Mouse (Mus musculus) liver, embryonic 11.5 days (tissue): ENCODE results near the gene Atxn7l1. TPM values are rescaled to one million over a fixed set of nuclear protein-coding genes. Genes with fewer than 3 reads are reported as not detected.
A peak's percentile ranks its signal among the peaks of the same experiment; 100 is the strongest.

Experiments
- ATAC-seq: fragments of 200-750 bp; cut with Nextera tagmentation; replicated peaks from 2 replicates; pipeline ENCODE4 v1.8.0; 2017; ENCODE audit warnings: moderate number of reproducible peaks, mild to moderate bottlenecking, moderate TSS enrichment, moderate library complexity; ENCODE audit not compliant: low FRiP score
- DNase-seq: peaks from one replicate; pipeline ENCODE4 v3.0.0-alpha.2; 2017; ENCODE audit warnings: low spot score
- H3K27ac ChIP-seq: fragments of 300-500 bp; sonication (generic); 2 replicates; pipeline ENCODE4 v1.5.1; 2014; ENCODE audit warnings: mild to moderate bottlenecking, low read depth, low read length, control low read depth
- H3K27me3 ChIP-seq: fragments of 300-500 bp; sonication (generic); replicated peaks from 2 replicates; pipeline ENCODE4 v1.6.1; 2014; ENCODE audit warnings: low read length, mixed read lengths; ENCODE audit not compliant: control insufficient read depth, insufficient read depth
- H3K36me3 ChIP-seq: fragments of 300-500 bp; sonication (generic); 2 replicates; pipeline ENCODE4 v1.6.1; 2014; ENCODE audit warnings: mild to moderate bottlenecking, low read length, moderate library complexity, mixed read lengths; ENCODE audit not compliant: control insufficient read depth, insufficient read depth
- H3K4me1 ChIP-seq: fragments of 300-500 bp; sonication (generic); replicated peaks from 2 replicates; pipeline ENCODE4 v1.6.1; 2014; ENCODE audit warnings: low read length, mixed read lengths; ENCODE audit not compliant: control insufficient read depth, insufficient read depth
- H3K4me2 ChIP-seq: fragments of 300-500 bp; sonication (generic); 2 replicates; pipeline ENCODE4 v1.6.1; 2014; ENCODE audit warnings: mild to moderate bottlenecking, control low read depth, moderate library complexity
- H3K4me3 ChIP-seq: fragments of 300-500 bp; sonication (generic); 2 replicates; pipeline ENCODE4 v1.5.1; 2014; ENCODE audit warnings: low read depth, low read length, control low read depth
- H3K9ac ChIP-seq: fragments of 300-500 bp; sonication (generic); 2 replicates; pipeline ENCODE4 v1.6.1; 2014; ENCODE audit warnings: low read depth, low read length, control low read depth
- H3K9me3 ChIP-seq: fragments of 300-500 bp; sonication (generic); 2 replicates; pipeline ENCODE4 v1.6.1; 2016; ENCODE audit warnings: low read length, inconsistent platforms, mixed read lengths; ENCODE audit not compliant: control insufficient read depth
- WGBS: fragments of 180-500 bp; shearing (Covaris S2); extraction: QIAGEN DNeasy Blood & Tissue Kit; methylation state at CpG from one replicate; pipeline ENCODE4 v1.1.7; 2014; 5-methylcytosine and 5-hydroxymethylcytosine counted together
- polyA plus RNA-seq: library from polyadenylated mRNA; unstranded; fragments of >200 nt; fragmentation: Nextera tagmentation; extraction: Ambion mirVana; gene quantifications from 2 replicates; pipeline ENCODE4 v1.2.1, GENCODE M21; 2014

Atxn7l1 gene
- polyA plus RNA-seq, 1 experiment from 2014 or later = 28.9 TPM

GRCm38 (mm10) chr12:33308668-33309067 lies 161.2 kb downstream of the Atxn7l1 start:
- no peaks in the 10 kb centered on the region for H3K36me3 ChIP-seq
- no peaks in the 10 kb centered on the region for H3K27me3 ChIP-seq
- peaks cover 9% of the 10 kb centered on the region; the same call in 1 of the 2 replicates for H3K4me1 ChIP-seq
- no peak for DNase-seq
- H3K9me3 ChIP-seq = no peaks in the 10 kb centered on the region
- H3K9ac ChIP-seq = no peak overlapping the region
- ATAC-seq = no peak
- no peak overlapping the region for H3K27ac ChIP-seq
- H3K4me3 ChIP-seq = no peak overlapping the region
- 66% methylated on average over 7 of the region's 7 CpGs for whole genome bisulfite sequencing
- H3K4me2 ChIP-seq = no peak overlapping the region

GRCm38 (mm10) chr12:33313828-33314671 lies 166.6 kb downstream of the Atxn7l1 start:
- 15% methylated on average over 14 of the region's 14 CpGs for WGBS
- H3K4me3 ChIP-seq = peak overlapping the region; percentile 57
- H3K4me2 ChIP-seq = peak overlapping the region; percentile 83
- H3K4me1 ChIP-seq = peaks cover 31% of the 10 kb centered on the region
- ATAC-seq (peak; percentile 65), DNase-seq (peak; percentile 70)
- H3K9ac ChIP-seq = peak overlapping the region; percentile 72
- H3K27me3 ChIP-seq = no peaks in the 10 kb centered on the region
- no peaks in the 10 kb centered on the region for H3K36me3 ChIP-seq
- H3K9me3 ChIP-seq = no peaks in the 10 kb centered on the region
- H3K27ac ChIP-seq = peak overlapping the region; percentile 94

- Histone ChIP-seq H3K4me2 (peak overlapping the region; percentile 83), H3K9me3 (no peaks in the 10 kb centered on the region), H3K4me3 (peak overlapping the region; percentile 57), H3K36me3 (no peaks in the 10 kb centered on the region), H3K27me3 (no peaks in the 10 kb centered on the region), H3K27ac (peak overlapping the region; percentile 94), H3K4me1 (peaks cover 31% of the 10 kb centered on the region), H3K9ac (peak overlapping the region; percentile 72)
- WGBS = 41% methylated on average over 16 of the region's 16 CpGs
- DNase-seq = peak; percentile 49
- peak; percentile 69 for ATAC-seq
Observed at GRCm38 (mm10) chr12:33314924-33315643, 167.6 kb downstream of the Atxn7l1 start.

GRCm38 (mm10) chr12:33315804-33316203 lies 168.3 kb downstream of the Atxn7l1 start:
- no peak for ATAC-seq
- no peak for DNase-seq
- H3K9ac ChIP-seq = peak overlapping the region; percentile 72
- H3K27ac ChIP-seq = peak overlapping the region; percentile 94
- peaks cover 31% of the 10 kb centered on the region for H3K4me1 ChIP-seq
- WGBS = 39% methylated on average over 5 of the region's 5 CpGs
- peak overlapping the region; percentile 57 for H3K4me3 ChIP-seq
- H3K36me3 ChIP-seq = no peaks in the 10 kb centered on the region
- H3K27me3 ChIP-seq = no peaks in the 10 kb centered on the region
- H3K4me2 ChIP-seq = peak overlapping the region; percentile 83
- H3K9me3 ChIP-seq = no peaks in the 10 kb centered on the region

GRCm38 (mm10) chr12:33317792-33318530 lies 170.5 kb downstream of the Atxn7l1 start:
- Histone ChIP-seq H3K4me1 (peaks cover 28% of the 10 kb centered on the region), H3K27ac (peak overlapping the region; percentile 83), H3K9ac (peak overlapping the region; percentile 44; the same call in 1 of the 2 replicates), H3K9me3 (no peaks in the 10 kb centered on the region), H3K27me3 (no peaks in the 10 kb centered on the region), H3K4me2 (peak overlapping the region; percentile 83), H3K36me3 (no peaks in the 10 kb centered on the region), H3K4me3 (peak overlapping the region; percentile 57)
- DNase-seq = no peak
- WGBS = 48% methylated on average over 9 of the region's 9 CpGs
- ATAC-seq = peak; percentile 84

GRCm38 (mm10) chr12:33322547-33322946 lies 175.1 kb downstream of the Atxn7l1 start:
- no peak overlapping the region for H3K4me2 ChIP-seq
- no peak for ATAC-seq
- no peaks in the 10 kb centered on the region for H3K27me3 ChIP-seq
- peaks cover 8% of the 10 kb centered on the region for H3K4me1 ChIP-seq
- no peaks in the 10 kb centered on the region for H3K36me3 ChIP-seq
- no peak overlapping the region for H3K9ac ChIP-seq
- no peak for DNase-seq
- H3K27ac ChIP-seq = no peak overlapping the region
- H3K9me3 ChIP-seq = no peaks in the 10 kb centered on the region
- 78% methylated on average over 7 of the region's 7 CpGs for WGBS
- no peak overlapping the region for H3K4me3 ChIP-seq

GRCm38 (mm10) chr12:33323821-33324220 lies 176.3 kb downstream of the Atxn7l1 start:
- H3K4me1 ChIP-seq = no peaks in the 10 kb centered on the region
- ATAC-seq = no peak
- no peak overlapping the region for H3K4me2 ChIP-seq
- H3K4me3 ChIP-seq = no peak overlapping the region
- 91% methylated on average over 1 of the region's 1 CpGs for WGBS
- no peak for DNase-seq
- no peak overlapping the region for H3K27ac ChIP-seq
- no peaks in the 10 kb centered on the region for H3K36me3 ChIP-seq
- no peaks in the 10 kb centered on the region for H3K9me3 ChIP-seq
- no peak overlapping the region for H3K9ac ChIP-seq
- H3K27me3 ChIP-seq = no peaks in the 10 kb centered on the region

GRCm38 (mm10) chr12:33325424-33325823 lies 177.9 kb downstream of the Atxn7l1 start:
- no peaks in the 10 kb centered on the region for H3K9me3 ChIP-seq
- no peaks in the 10 kb centered on the region for H3K27me3 ChIP-seq
- H3K27ac ChIP-seq = no peak overlapping the region
- no peak for ATAC-seq
- no peaks in the 10 kb centered on the region for H3K4me1 ChIP-seq
- no peak overlapping the region for H3K4me3 ChIP-seq
- no peak overlapping the region for H3K9ac ChIP-seq
- no peak overlapping the region for H3K4me2 ChIP-seq
- DNase-seq = no peak
- H3K36me3 ChIP-seq = no peaks in the 10 kb centered on the region
- 72% methylated on average over 9 of the region's 9 CpGs for WGBS
